Comparison of ENCODE assay signal across 11 mouse cellular contexts in genomic region chr4:46781109-46781508, GRCm38 (mm10).
DNase-seq lines count a peak whose midpoint lies in the region; ATAC-seq and TF ChIP-seq lines count a peak whose summit lies in the region.
"Had no signal": no experiment of that assay in that cellular context is flagged by ENCODE, and none has a peak within 500 bp of the region (broad histone marks: within the 10 kb centered on the region; RNA-seq: fewer than 3 reads in every experiment).

No protein-coding gene starts in this region.

- no peaks in the 10 kb centered on the region for H3K9me3 ChIP-seq in intestine, postnatal 0 days (ENCODE audit: control insufficient read depth)
- no peaks in the 10 kb centered on the region for H3K9me3 ChIP-seq in intestine, embryonic 15.5 days
- H3K9me3 ChIP-seq in limb, embryonic 11.5 days (ENCODE audit: control insufficient read depth, low read length): no peaks in the 10 kb centered on the region
- peaks cover 4% of the 10 kb centered on the region for H3K9me3 ChIP-seq in forebrain, embryonic 10.5 days
- H3K9me3 ChIP-seq: heart, embryonic 15.5 days had no signal

- no peak for ATAC-seq in intestine, postnatal 0 days
- no peak for ATAC-seq in intestine, embryonic 15.5 days
- ATAC-seq in limb, embryonic 11.5 days (ENCODE audit: insufficient number of reproducible peaks, low FRiP score, low TSS enrichment, low read depth): no peak

- no peaks in the 10 kb centered on the region for H3K4me1 ChIP-seq in intestine, postnatal 0 days (replicated peaks; ENCODE audit: control insufficient read depth, insufficient read depth, low read length)
- H3K4me1 ChIP-seq in intestine, embryonic 15.5 days (replicated peaks): no peaks in the 10 kb centered on the region
- no peaks in the 10 kb centered on the region for H3K4me1 ChIP-seq in limb, embryonic 11.5 days (ENCODE audit: control insufficient read depth, insufficient read depth, low read length)
- H3K4me1 ChIP-seq in forebrain, embryonic 10.5 days: no peaks in the 10 kb centered on the region
- H3K4me1 ChIP-seq: heart, embryonic 15.5 days had no signal

- H3K36me3 ChIP-seq in intestine, postnatal 0 days (ENCODE audit: control insufficient read depth, insufficient read depth): no peaks in the 10 kb centered on the region
- H3K36me3 ChIP-seq in intestine, embryonic 15.5 days: no peaks in the 10 kb centered on the region
- H3K36me3 ChIP-seq in limb, embryonic 11.5 days (ENCODE audit: control insufficient read depth, insufficient read depth, low read length): no peaks in the 10 kb centered on the region
- H3K36me3 ChIP-seq in forebrain, embryonic 10.5 days (replicated peaks): no peaks in the 10 kb centered on the region
- H3K36me3 ChIP-seq: heart, embryonic 15.5 days had no signal

- WGBS in intestine, postnatal 0 days: 64% methylated on average over 6 of the region's 6 CpGs
- WGBS in intestine, embryonic 15.5 days: 61% methylated on average over 6 of the region's 6 CpGs
- 59% methylated on average over 6 of the region's 6 CpGs for WGBS in limb, embryonic 11.5 days
- 69% methylated on average over 6 of the region's 6 CpGs for WGBS in forebrain, embryonic 10.5 days

- H3K4me3 ChIP-seq in intestine, postnatal 0 days (ENCODE audit: low read depth, low read length): no peak overlapping the region
- no peak overlapping the region for H3K4me3 ChIP-seq in intestine, embryonic 15.5 days (replicated peaks)
- no peak overlapping the region for H3K4me3 ChIP-seq in limb, embryonic 11.5 days (ENCODE audit: low read depth, low read length)
- no peak overlapping the region for H3K4me3 ChIP-seq in forebrain, embryonic 10.5 days
- H3K4me3 ChIP-seq: heart, embryonic 15.5 days; megakaryocyte, embryonic 14.5 days had no signal

- H3K27me3 ChIP-seq in intestine, postnatal 0 days (replicated peaks; ENCODE audit: control insufficient read depth, insufficient read depth, low read length): no peaks in the 10 kb centered on the region
- no peaks in the 10 kb centered on the region for H3K27me3 ChIP-seq in intestine, embryonic 15.5 days (replicated peaks)
- no peaks in the 10 kb centered on the region for H3K27me3 ChIP-seq in limb, embryonic 11.5 days (ENCODE audit: control insufficient read depth, insufficient read depth, low read length)
- no peaks in the 10 kb centered on the region for H3K27me3 ChIP-seq in forebrain, embryonic 10.5 days (ENCODE audit: poor library complexity, severe bottlenecking)

- DNase-seq in A20 (ENCODE audit: low read depth, low spot score) (peak; percentile 49), MEL-GATA-1-ER (ENCODE audit: extremely low read depth, low read depth) (peak; percentile 13)
- peak; percentile 29 for DNase-seq in limb, embryonic 11.5 days (ENCODE audit: low spot score)
- DNase-seq in frontal cortex, postnatal 10 days (ENCODE audit: low spot score in 2 of 2): no peak
- no peak for DNase-seq in heart, adult 9 months (ENCODE audit: low spot score in 2 of 2)
- DNase-seq in forebrain, embryonic 10.5 days (ENCODE audit: extremely low spot score, low spot score): no peak
- DNase-seq: layer of hippocampus, postnatal 36 days had no signal

- no peak overlapping the region for H3K9ac ChIP-seq in intestine, postnatal 0 days (ENCODE audit: low read depth, low read length)
- H3K9ac ChIP-seq in intestine, embryonic 15.5 days: no peak overlapping the region
- no peak overlapping the region for H3K9ac ChIP-seq in limb, embryonic 11.5 days (ENCODE audit: low read length)
- H3K9ac ChIP-seq: heart, embryonic 15.5 days had no signal

- no peak overlapping the region for H3K4me2 ChIP-seq in intestine, postnatal 0 days (replicated peaks; ENCODE audit: low read depth)
- H3K4me2 ChIP-seq in intestine, embryonic 15.5 days (replicated peaks): no peak overlapping the region
- H3K4me2 ChIP-seq in limb, embryonic 11.5 days (ENCODE audit: low read depth, severe bottlenecking): no peak overlapping the region
- H3K4me2 ChIP-seq: heart, embryonic 15.5 days had no signal

- H3K27ac ChIP-seq in intestine, postnatal 0 days (ENCODE audit: low read depth, low read length): no peak overlapping the region
- no peak overlapping the region for H3K27ac ChIP-seq in intestine, embryonic 15.5 days
- no peak overlapping the region for H3K27ac ChIP-seq in limb, embryonic 11.5 days (replicated peaks; ENCODE audit: low read depth, low read length)
- no peak overlapping the region for H3K27ac ChIP-seq in forebrain, embryonic 10.5 days
- H3K27ac ChIP-seq: heart, embryonic 15.5 days had no signal

- TF ChIP-seq CTCF in intestine, postnatal 0 days (IDR thresholded peaks at IDR 0.05; ENCODE audit: low read depth): peak; percentile 67

Comparison
In these comparisons a context has a peak if more than half of its experiments do, and no peak if none do; other contexts are left out.
1. DNase-seq: peak in A20 (single experiment), MEL-GATA-1-ER (single experiment) and limb, embryonic 11.5 days (single experiment); none in frontal cortex, postnatal 10 days (0 of 2), heart, adult 9 months (0 of 2) and forebrain, embryonic 10.5 days (single experiment).